Mouse (Mus musculus) embryonic fibroblast, embryonic 13.5 days (primary cell): ENCODE measurements around the gene Gm49661. TPM values are rescaled to one million over a fixed set of nuclear protein-coding genes. Genes with fewer than 3 reads are reported as not detected.
A peak's percentile ranks its signal among the peaks of the same experiment; 100 is the strongest.

ENCODE experiments used
- H3K27ac ChIP-seq: 2 replicates; pipeline ENCODE4 v1.5.1; 2012; ENCODE audit warnings: low read length, control low read depth, inconsistent platforms; ENCODE audit not compliant: insufficient read depth
- H3K4me1 ChIP-seq: 2 replicates; pipeline ENCODE4 v1.6.1; 2011; ENCODE audit warnings: low read length; ENCODE audit not compliant: control insufficient read depth, insufficient read depth
- H3K4me3 ChIP-seq: 2 replicates; pipeline ENCODE4 v1.5.1; 2011; ENCODE audit warnings: mild to moderate bottlenecking, control low read depth, low read length; ENCODE audit not compliant: insufficient read depth
- CTCF ChIP-seq: IDR thresholded peaks from 2 replicates; pipeline ENCODE4 v1.5.1; 2011; ENCODE audit warnings: mild to moderate bottlenecking, control low read depth, low read length, moderate library complexity, borderline replicate concordance; ENCODE audit not compliant: insufficient read depth
- POLR2A ChIP-seq: IDR thresholded peaks from 2 replicates; pipeline ENCODE4 v1.6.1; 2011; ENCODE audit warnings: low read depth, mild to moderate bottlenecking, control low read depth, low read length, moderate library complexity
- polyA plus RNA-seq: library from polyadenylated mRNA; stranded (reverse); fragments of >200 nt; gene quantifications from 2 replicates; pipeline ENCODE4 v1.2.4, GENCODE M21; 2011; ENCODE audit warnings: low read depth; ENCODE audit not compliant: missing spikeins, insufficient read length

Gm49661 gene
- not detected in 2 replicates for polyA plus RNA-seq

DNA sequence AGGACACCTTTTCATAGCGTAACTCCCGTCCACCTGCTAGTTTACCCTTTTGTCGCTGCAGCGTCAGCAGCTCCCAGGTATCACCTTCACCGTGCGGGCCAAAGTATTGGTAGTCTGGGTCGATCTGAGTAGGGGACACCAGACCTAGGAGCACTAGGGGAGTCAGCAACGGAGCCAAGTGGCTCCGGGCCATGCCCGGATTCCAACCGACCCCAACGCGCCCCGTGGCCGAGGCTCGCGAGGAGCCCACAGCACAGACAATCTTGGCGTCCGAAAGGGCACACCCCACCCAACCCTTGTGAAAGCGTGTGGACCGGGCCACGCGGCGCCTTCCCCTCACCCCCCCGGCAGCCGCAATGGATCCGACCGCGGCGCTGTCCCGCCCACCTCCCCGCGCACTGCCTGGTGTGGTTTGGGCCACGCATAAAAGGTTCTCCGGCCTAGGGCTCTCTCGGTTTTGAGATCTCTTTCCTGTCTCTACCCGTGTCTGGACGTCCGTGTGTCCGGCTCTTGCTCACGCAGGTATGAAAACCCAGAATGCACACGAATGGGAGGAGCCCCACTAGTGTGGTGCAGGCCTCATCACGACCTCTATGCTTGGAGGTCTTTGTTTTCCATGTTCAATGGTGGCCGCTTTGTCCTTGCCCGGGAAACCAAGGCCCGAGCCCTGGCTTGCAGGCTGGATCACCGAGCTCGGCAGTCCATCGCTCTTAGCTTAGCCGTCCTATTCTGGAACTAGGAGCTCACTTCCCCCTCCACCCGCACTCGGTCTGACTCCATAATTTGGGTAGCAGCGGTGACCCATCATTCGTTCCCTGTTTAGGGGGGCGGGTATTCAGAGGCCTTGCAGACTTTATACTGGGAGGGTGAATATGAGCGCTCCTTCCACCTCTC lies at the start of gene Gm49661, which contains the start of the genes Prdx2 and Rnaseh2a:
Gene Gm49661, minus strand, starts transcription at position 193 of the 894 bp plus-strand sequence.
Gene Prdx2, plus strand, starts transcription at position 347 of the 894 bp plus-strand sequence.
Gene Rnaseh2a, minus strand, starts transcription at position 527 of the 894 bp plus-strand sequence.
- Histone ChIP-seq H3K4me1 (peaks cover 15% of the 10 kb centered on the region), H3K27ac (peak within 1 kb of the TSS; percentile 64), H3K4me3 (peak within 1 kb of the TSS; percentile 65)
- TF ChIP-seq POLR2A (peak; percentile 99), CTCF (no peak)

DNA sequence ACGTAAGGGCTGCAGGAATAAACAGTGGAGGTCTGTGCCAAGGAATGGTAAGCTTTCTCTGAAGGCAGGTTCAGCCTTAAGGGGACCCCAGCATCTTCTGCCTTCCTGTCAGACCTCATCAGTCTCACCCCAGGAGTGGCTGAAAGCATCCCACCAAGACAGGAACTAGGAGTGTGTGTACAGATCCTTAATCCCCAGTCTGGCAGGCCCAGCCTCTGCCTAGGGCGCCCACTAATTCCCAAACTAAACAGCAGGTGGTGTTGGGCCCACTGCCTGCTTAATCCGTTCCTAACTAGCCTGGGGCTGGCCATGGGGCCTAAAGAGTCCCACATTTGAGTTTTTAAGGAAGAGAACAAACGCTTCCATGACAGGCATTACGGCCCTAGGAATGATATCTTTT lies 48.0 kb upstream of the Gm49661 start:
- TF ChIP-seq POLR2A (no peak), CTCF (no peak)
- Histone ChIP-seq H3K27ac (no peak overlapping the region), H3K4me3 (no peak overlapping the region), H3K4me1 (no peaks in the 10 kb centered on the region)

DNA sequence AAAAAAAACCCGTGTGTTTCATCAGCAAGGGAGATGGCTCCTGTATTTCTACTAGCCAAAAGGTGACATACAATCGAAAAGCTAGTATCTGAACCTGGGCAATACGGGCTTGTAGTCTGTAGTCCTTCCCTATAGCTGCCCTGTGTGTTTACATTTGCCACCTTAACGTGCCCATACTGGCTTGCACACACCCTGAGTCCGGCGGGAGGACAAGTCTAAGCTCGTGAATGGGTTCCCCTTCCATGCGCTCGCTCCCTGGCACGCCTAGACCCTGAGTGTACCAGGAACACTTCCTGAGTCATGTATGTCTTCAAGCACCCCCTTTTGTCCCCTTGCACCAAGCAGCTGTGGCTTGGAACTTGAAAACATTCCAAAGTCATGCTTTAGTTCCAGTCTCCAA lies 47.5 kb upstream of the Gm49661 start:
- Histone ChIP-seq H3K27ac (no peak overlapping the region), H3K4me3 (no peak overlapping the region), H3K4me1 (no peaks in the 10 kb centered on the region)
- no peak for TF ChIP-seq CTCF
- TF ChIP-seq POLR2A, result no peak

DNA sequence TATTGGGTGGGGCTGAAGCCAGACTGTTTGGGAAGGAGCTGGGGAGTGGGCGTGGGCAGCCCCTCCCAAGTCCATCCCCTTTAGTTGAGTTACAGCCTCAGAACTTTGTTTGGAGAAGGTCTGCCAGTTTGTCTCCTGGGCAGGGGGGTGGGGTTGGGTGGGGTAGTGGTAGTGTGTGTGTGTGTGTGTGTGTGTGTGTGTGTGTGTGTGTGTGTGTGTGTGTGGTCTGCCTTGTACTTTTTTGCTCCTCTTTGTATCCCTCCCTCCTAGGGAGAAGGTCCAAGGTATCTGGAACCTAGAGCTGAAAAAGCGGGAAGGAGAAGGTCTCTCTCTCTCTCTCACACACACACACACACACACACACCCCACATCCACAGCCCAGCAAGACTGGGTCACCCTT lies 45.2 kb upstream of the Gm49661 start, which contains the start of gene Best2:
Gene Best2, minus strand, starts transcription at position 101 of the 400 bp plus-strand sequence.
- TF ChIP-seq POLR2A (no peak), CTCF (no peak)
- H3K4me1 ChIP-seq, result no peaks in the 10 kb centered on the region
- H3K4me3 ChIP-seq, result no peak within 1 kb of the TSS
- no peak within 1 kb of the TSS for H3K27ac ChIP-seq

DNA sequence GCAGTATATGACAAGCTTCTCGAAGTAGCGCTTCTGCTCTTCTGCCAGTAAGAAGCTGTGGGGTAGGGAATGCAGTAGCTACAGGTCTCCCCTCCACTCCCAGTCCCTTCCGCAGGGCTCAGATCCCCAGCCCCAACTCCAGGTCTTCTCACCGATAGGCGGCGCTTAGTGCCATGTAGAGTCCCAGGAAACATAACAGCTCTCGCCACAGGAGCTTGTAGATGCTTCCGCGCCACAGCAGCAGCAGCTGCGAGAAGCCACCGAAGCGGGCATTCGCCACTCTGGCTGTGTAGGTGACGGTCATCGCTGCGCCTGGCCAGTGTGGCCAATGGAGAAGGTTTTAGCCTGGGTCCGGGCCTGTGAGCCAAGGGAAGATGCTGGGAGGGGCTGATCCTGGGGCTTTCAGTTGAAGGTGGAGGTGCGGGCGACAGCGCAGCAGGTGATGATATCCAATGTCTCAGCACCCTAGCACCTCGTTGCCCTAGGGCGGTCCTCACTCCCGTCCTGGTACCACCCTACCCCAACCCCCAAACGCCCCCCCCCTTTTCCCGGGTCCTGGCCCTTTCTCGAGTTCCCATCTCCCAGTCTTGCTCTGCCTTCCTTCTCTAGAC lies 44.1 kb upstream of the Gm49661 start:
- Histone ChIP-seq H3K27ac (no peak overlapping the region), H3K4me3 (no peak overlapping the region)

DNA sequence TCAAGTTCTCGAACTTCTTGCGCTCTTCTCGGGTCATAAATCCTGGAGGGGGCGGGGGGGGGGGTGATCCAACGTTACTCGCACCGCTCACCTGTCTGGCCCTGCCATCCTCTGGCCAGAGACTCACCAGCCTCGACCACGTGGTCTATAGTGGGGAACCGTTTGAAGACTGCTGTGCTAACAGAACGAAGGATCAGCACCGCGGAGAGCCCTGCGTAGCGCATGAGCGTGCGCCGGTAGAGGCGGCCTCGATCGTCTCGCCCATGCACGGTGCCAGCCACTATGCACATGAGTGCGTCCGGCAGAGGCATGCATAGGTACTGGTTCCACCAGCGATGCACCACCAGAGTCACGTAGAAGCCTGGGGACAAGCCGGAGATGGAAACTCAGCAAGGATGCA lies 42.0 kb upstream of the Gm49661 start:
- Histone ChIP-seq H3K27ac (no peak overlapping the region), H3K4me3 (no peak overlapping the region), H3K4me1 (no peaks in the 10 kb centered on the region)
- no peak for TF ChIP-seq CTCF
- no peak for TF ChIP-seq POLR2A

More for the DNA sequence above, 44.1 kb upstream of the Gm49661 start:
- H3K4me1 ChIP-seq, result no peaks in the 10 kb centered on the region
- TF ChIP-seq POLR2A (no peak), CTCF (peak; percentile 29; the same call in 1 of the 2 replicates)

DNA sequence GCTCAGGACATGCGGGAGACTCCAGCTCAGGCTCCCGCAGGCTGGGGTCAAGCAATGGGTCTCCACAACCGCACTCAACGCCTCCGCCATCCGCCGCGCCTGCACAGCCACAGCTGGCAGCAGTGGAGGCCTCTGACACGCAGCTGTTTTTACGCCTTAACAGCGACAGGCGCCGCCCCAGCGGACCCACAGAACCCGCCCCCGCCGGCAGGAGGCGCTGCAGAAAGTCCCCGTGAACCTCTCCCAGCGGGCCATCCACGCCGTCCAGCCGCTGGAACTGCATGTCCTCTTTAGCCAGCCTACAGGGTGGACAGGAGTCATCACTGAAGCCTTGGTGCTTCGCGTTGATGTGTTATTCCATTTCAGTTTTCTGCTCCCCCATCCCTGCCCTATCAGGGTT lies 38.5 kb upstream of the Gm49661 start:
- TF ChIP-seq POLR2A (no peak), CTCF (no peak)
- Histone ChIP-seq H3K4me3 (no peak overlapping the region), H3K4me1 (no peaks in the 10 kb centered on the region), H3K27ac (no peak overlapping the region)

DNA sequence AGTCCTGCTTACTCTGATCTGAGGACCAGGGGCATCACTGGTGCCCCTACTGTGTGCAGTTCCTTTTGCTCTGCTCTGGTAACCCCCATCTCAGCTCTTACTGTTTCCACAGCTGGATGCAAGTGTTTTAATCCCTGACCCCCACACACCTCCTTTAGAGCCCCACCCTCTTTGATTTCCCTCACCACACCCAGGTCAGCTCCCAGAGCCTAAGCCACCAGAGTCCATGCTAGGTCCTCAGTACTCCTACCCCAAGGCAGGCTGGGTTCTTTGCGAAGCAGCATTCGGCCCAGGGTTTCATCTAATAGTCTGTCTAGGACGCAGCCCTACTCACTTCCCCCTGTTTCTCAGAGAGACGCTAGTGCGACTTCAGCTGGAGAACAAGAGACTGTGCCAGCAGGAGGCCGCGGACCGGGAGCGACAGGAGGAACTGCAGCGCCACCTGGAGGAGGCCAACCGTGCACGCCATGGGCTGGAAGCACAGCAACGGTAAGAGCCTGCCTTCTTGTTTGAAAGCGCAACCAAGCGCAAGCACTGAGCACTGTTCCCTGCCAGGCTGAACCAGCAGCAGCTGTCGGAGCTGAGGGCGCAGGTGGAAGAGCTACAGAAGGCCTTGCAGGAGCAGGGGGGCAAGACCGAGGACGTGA lies 28.5 kb upstream of the Gm49661 start:
- Histone ChIP-seq H3K4me1 (no peaks in the 10 kb centered on the region), H3K27ac (no peak overlapping the region), H3K4me3 (no peak overlapping the region)
- peak; percentile 99 for TF ChIP-seq CTCF
- no peak for TF ChIP-seq POLR2A

DNA sequence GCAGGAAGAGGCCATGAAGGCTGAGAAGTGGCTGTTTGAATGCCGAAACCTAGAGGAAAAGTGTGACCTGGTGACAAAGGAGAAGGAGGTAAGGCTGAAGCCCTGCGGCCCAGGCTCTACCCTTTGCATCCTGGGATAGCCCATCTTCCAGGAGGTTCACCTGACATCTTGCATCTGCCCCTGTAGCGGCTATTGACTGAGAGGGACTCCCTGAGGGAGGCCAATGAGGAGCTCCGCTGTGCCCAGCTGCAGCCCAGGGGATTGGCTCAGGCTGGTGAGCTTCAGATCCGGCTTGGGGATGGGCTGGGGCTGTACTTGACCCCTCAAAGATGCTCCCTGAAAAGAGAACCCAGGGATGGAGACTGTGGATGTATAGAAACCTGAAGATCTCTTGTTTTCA lies 27.7 kb upstream of the Gm49661 start:
- H3K4me1 ChIP-seq, result no peaks in the 10 kb centered on the region
- no peak overlapping the region for H3K27ac ChIP-seq
- no peak for TF ChIP-seq POLR2A
- no peak for TF ChIP-seq CTCF
- no peak overlapping the region for H3K4me3 ChIP-seq

DNA sequence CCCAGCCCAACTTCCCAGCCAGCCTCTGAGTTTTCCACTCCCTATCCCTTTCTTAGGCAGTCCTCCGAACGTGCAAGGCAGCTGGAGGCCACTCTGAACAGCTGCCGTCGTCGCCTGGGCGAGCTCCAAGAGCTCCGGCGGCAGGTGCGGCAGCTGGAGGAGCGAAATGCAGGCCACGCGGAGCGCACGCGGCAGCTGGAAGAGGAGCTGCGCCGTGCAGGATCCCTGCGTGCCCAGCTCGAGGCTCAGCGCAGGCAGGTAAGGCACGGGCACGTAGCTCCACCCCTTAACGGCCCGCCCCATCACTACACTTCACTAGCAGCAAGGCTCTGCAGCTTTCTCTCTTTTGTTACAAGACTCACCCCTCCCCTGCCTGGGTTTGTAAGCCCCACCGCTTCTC lies 26.4 kb upstream of the Gm49661 start:
- Histone ChIP-seq H3K27ac (no peak overlapping the region), H3K4me1 (no peaks in the 10 kb centered on the region), H3K4me3 (no peak overlapping the region)
- TF ChIP-seq POLR2A (no peak), CTCF (no peak)
